Mouse (Mus musculus) CH12.LX (cell line): ENCODE data around the gene Iah1. TPM values are rescaled to one million over a fixed set of nuclear protein-coding genes. Genes with fewer than 3 reads are reported as not detected.

Source experiments
- DNase-seq: peaks from one replicate; pipeline ENCODE4 v3.0.0-alpha.2; 2013; ENCODE audit errors: extremely low read depth
- H3K27ac ChIP-seq: 2 replicates; pipeline ENCODE4 v1.5.1; 2012; ENCODE audit warnings: low read depth, mild to moderate bottlenecking, control low read depth, moderate library complexity; ENCODE audit not compliant: insufficient read depth
- H3K27me3 ChIP-seq: replicated peaks from 2 replicates; pipeline ENCODE3; 2012; ENCODE audit warnings: inconsistent platforms
- H3K36me3 ChIP-seq, 2 experiments: replicated peaks in 1 of 2; 2 replicates each; pipeline versions ENCODE3 to v1.6.1; 2012; ENCODE audit warnings: inconsistent platforms in 1 of 2, low read length in 1 of 2, mild to moderate bottlenecking in 1 of 2, mixed read lengths in 1 of 2, moderate library complexity in 1 of 2; ENCODE audit not compliant: control insufficient read depth in 1 of 2, insufficient read depth in 1 of 2
- H3K4me1 ChIP-seq, 2 experiments: 2 replicates each; pipeline ENCODE4 v1.6.1; 2012; ENCODE audit warnings: inconsistent platforms in 1 of 2, moderate library complexity in 1 of 2; ENCODE audit not compliant: insufficient read depth in 2 of 2, control insufficient read depth in 1 of 2
- H3K4me2 ChIP-seq: 2 replicates; pipeline ENCODE4 v1.6.1; 2012; ENCODE audit warnings: low read depth, mild to moderate bottlenecking, control low read depth; ENCODE audit not compliant: poor library complexity, insufficient read depth, severe bottlenecking
- H3K4me3 ChIP-seq, 3 experiments: fragments of 150-350 bp in 1 of 3; sonication (generic) in 1 of 3; replicated peaks in 1 of 3; 2 replicates each; pipeline versions ENCODE3 to v1.5.1; 2011 to 2012; ENCODE audit warnings: low read depth in 2 of 3, low read length in 2 of 3, mild to moderate bottlenecking in 2 of 3, moderate library complexity in 2 of 3, control low read depth in 1 of 3, improper control_type of control experiment in 1 of 3, inconsistent platforms in 1 of 3, mixed read lengths in 1 of 3; ENCODE audit not compliant: poor library complexity in 1 of 3
- H3K79me2 ChIP-seq: replicated peaks from 2 replicates; pipeline ENCODE4 v1.6.1; 2012; ENCODE audit warnings: mild to moderate bottlenecking, moderate library complexity; ENCODE audit not compliant: control insufficient read depth, poor library complexity, insufficient read depth, severe bottlenecking; ENCODE audit errors: extremely low read depth
- H3K9ac ChIP-seq: 2 replicates; pipeline ENCODE4 v1.6.1; 2012; ENCODE audit warnings: low read depth, mild to moderate bottlenecking, control low read depth, moderate library complexity; ENCODE audit not compliant: insufficient read depth
- H3K9me3 ChIP-seq: replicated peaks from 2 replicates; pipeline ENCODE3; 2012; ENCODE audit warnings: low read length, inconsistent platforms, mixed read lengths
- BHLHE40 ChIP-seq: IDR thresholded peaks from 2 replicates; pipeline ENCODE4 v1.6.1; 2011; ENCODE audit warnings: mild to moderate bottlenecking, low read depth, low read length, improper control_type of control experiment
- CHD1 ChIP-seq: IDR thresholded peaks from 2 replicates; pipeline ENCODE4 v1.6.1; 2012; ENCODE audit warnings: low read depth, low read length, improper control_type of control experiment, inconsistent platforms
- CHD2 ChIP-seq: IDR thresholded peaks from 2 replicates; pipeline ENCODE4 v1.6.1; 2011; ENCODE audit warnings: low read length, improper control_type of control experiment
- CTCF ChIP-seq, 2 experiments: IDR thresholded peaks in 1 of 2; conservative IDR thresholded peaks in 1 of 2; 2 replicates each; pipeline ENCODE4 v1.5.1; 2011 to 2012; ENCODE audit warnings: low read depth in 2 of 2, low read length in 2 of 2, improper control_type of control experiment in 1 of 2, inconsistent platforms in 1 of 2, mild to moderate bottlenecking in 1 of 2, moderate library complexity in 1 of 2
- E2F4 ChIP-seq: IDR thresholded peaks from 2 replicates; pipeline ENCODE4 v1.6.1; 2011; ENCODE audit warnings: low read depth, low read length, improper control_type of control experiment; ENCODE audit not compliant: insufficient replicate concordance
- ELF1 ChIP-seq: IDR thresholded peaks from 2 replicates; pipeline ENCODE4 v1.6.1; 2014; ENCODE audit warnings: low read depth, mild to moderate bottlenecking, inconsistent platforms, low read length, improper control_type of control experiment
- ETS1 ChIP-seq: conservative IDR thresholded peaks from 2 replicates; pipeline ENCODE4 v1.6.1; 2012; ENCODE audit warnings: low read depth, mild to moderate bottlenecking, inconsistent platforms, low read length, improper control_type of control experiment, moderate library complexity
- GABPA ChIP-seq: IDR thresholded peaks from 2 replicates; pipeline ENCODE4 v1.6.1; 2012; ENCODE audit warnings: low read depth, low read length, improper control_type of control experiment, inconsistent platforms; ENCODE audit not compliant: insufficient replicate concordance
- HCFC1 ChIP-seq: IDR thresholded peaks from 2 replicates; pipeline ENCODE4 v1.6.1; 2012; ENCODE audit warnings: low read depth, mild to moderate bottlenecking, inconsistent platforms, low read length, improper control_type of control experiment
- IRF4 ChIP-seq: IDR thresholded peaks from 2 replicates; pipeline ENCODE4 v1.6.1; 2014; ENCODE audit warnings: low read depth, mild to moderate bottlenecking, inconsistent platforms, low read length, improper control_type of control experiment
- JUN ChIP-seq: IDR thresholded peaks from 2 replicates; pipeline ENCODE4 v1.6.1; 2011; ENCODE audit warnings: low read depth, mild to moderate bottlenecking, low read length, improper control_type of control experiment, moderate library complexity; ENCODE audit not compliant: insufficient read depth
- JUND ChIP-seq: conservative IDR thresholded peaks from 2 replicates; pipeline ENCODE4 v1.6.1; 2011; ENCODE audit warnings: low read depth, low read length, improper control_type of control experiment
- KAT2A ChIP-seq: IDR thresholded peaks from 2 replicates; pipeline ENCODE4 v1.6.1; 2012; ENCODE audit warnings: low read length, improper control_type of control experiment, inconsistent platforms; ENCODE audit not compliant: insufficient replicate concordance
- MAX ChIP-seq: IDR thresholded peaks from 2 replicates; pipeline ENCODE4 v1.6.1; 2011; ENCODE audit warnings: low read length, improper control_type of control experiment
- MAZ ChIP-seq: IDR thresholded peaks from 2 replicates; pipeline ENCODE4 v1.6.1; 2012; ENCODE audit warnings: low read depth, mild to moderate bottlenecking, inconsistent platforms, low read length, improper control_type of control experiment, moderate library complexity
- MEF2A ChIP-seq: IDR thresholded peaks from 2 replicates; pipeline ENCODE4 v1.6.1; 2014; ENCODE audit warnings: low read depth, mild to moderate bottlenecking, inconsistent platforms, low read length, improper control_type of control experiment, borderline replicate concordance
- MXI1 ChIP-seq: IDR thresholded peaks from 2 replicates; pipeline ENCODE4 v1.6.1; 2011; ENCODE audit warnings: mild to moderate bottlenecking, low read depth, low read length, improper control_type of control experiment
- MYC ChIP-seq: IDR thresholded peaks from 2 replicates; pipeline ENCODE4 v1.6.1; 2011; ENCODE audit warnings: low read depth, mild to moderate bottlenecking, improper control_type of control experiment, low read length
- NELFE ChIP-seq: IDR thresholded peaks from 2 replicates; pipeline ENCODE4 v1.6.1; 2011; ENCODE audit warnings: low read depth, low read length, improper control_type of control experiment
- PAX5 ChIP-seq: IDR thresholded peaks from 2 replicates; pipeline ENCODE4 v1.6.1; 2012; ENCODE audit warnings: low read length, inconsistent platforms, mixed read lengths
- POLR2AphosphoS2 ChIP-seq: IDR thresholded peaks from 2 replicates; pipeline ENCODE4 v1.6.1; 2011; ENCODE audit warnings: low read depth, low read length, improper control_type of control experiment
- RAD21 ChIP-seq: IDR thresholded peaks from 2 replicates; pipeline ENCODE4 v1.6.1; 2011; ENCODE audit warnings: low read depth, mild to moderate bottlenecking, low read length, improper control_type of control experiment, moderate library complexity
- RCOR1 ChIP-seq: conservative IDR thresholded peaks from 2 replicates; pipeline ENCODE4 v1.6.1; 2012; ENCODE audit warnings: low read depth, mild to moderate bottlenecking, inconsistent platforms, low read length, improper control_type of control experiment
- SIN3A ChIP-seq: IDR thresholded peaks from 2 replicates; pipeline ENCODE4 v1.6.1; 2012; ENCODE audit warnings: low read length, improper control_type of control experiment, inconsistent platforms
- TBP ChIP-seq: conservative IDR thresholded peaks from 2 replicates; pipeline ENCODE4 v1.6.1; 2011; ENCODE audit warnings: low read depth, low read length, improper control_type of control experiment
- TCF12 ChIP-seq: IDR thresholded peaks from 2 replicates; pipeline ENCODE4 v1.6.1; 2014; ENCODE audit warnings: low read depth, mild to moderate bottlenecking, inconsistent platforms, low read length, improper control_type of control experiment
- UBTF ChIP-seq: IDR thresholded peaks from 2 replicates; pipeline ENCODE4 v1.6.1; 2012; ENCODE audit warnings: low read depth, mild to moderate bottlenecking, inconsistent platforms, low read length, improper control_type of control experiment, moderate library complexity
- USF1 ChIP-seq: IDR thresholded peaks from 2 replicates; pipeline ENCODE4 v1.6.1; 2014; ENCODE audit warnings: low read depth, mild to moderate bottlenecking, inconsistent platforms, low read length, improper control_type of control experiment
- USF2 ChIP-seq: conservative IDR thresholded peaks from 2 replicates; pipeline ENCODE4 v1.6.1; 2011; ENCODE audit warnings: low read depth, low read length, improper control_type of control experiment
- ZC3H11A ChIP-seq: IDR thresholded peaks from 2 replicates; pipeline ENCODE4 v1.6.1; 2012; ENCODE audit warnings: low read depth, mild to moderate bottlenecking, inconsistent platforms, low read length, improper control_type of control experiment
- ZKSCAN1 ChIP-seq: IDR thresholded peaks from 2 replicates; pipeline ENCODE4 v1.6.1; 2012; ENCODE audit warnings: low read depth, inconsistent platforms, low read length, improper control_type of control experiment, borderline replicate concordance
- ZMIZ1 ChIP-seq: IDR thresholded peaks from 2 replicates; pipeline ENCODE4 v1.6.1; 2012; ENCODE audit warnings: low read depth, mild to moderate bottlenecking, inconsistent platforms, low read length, improper control_type of control experiment
- ZNF384 ChIP-seq: IDR thresholded peaks from 2 replicates; pipeline ENCODE4 v1.6.1; 2012; ENCODE audit warnings: low read depth, low read length, improper control_type of control experiment, inconsistent platforms
- dilution Hi-C: fragments of 300-500 bp; cut with MboI; formaldehyde crosslinking; loops from 2 replicates; pipeline ENCODE4 v1.14.3; 2020; ENCODE audit warnings: low sequenced_read_pairs; ENCODE audit not compliant: extremely low pct_unique_long_range_greater_than_20kb, extremely low pct_ligation_motif_present
- in situ Hi-C: fragments of 300-500 bp; cut with MboI; formaldehyde crosslinking; loops from 3 replicates; pipeline ENCODE4 v1.14.3; 2019; ENCODE audit warnings: low sequenced_read_pairs, low pct_ligation_motif_present, low pct_unique_long_range_greater_than_20kb, mixed read lengths
- polyA plus RNA-seq: library from polyadenylated mRNA; unstranded; fragments of >175 nt; gene quantifications from 2 replicates; pipeline ENCODE4 v1.2.1, GENCODE M21; 2012; ENCODE audit warnings: low read depth; ENCODE audit not compliant: insufficient read length
- total RNA-seq, 2 experiments: library from RNA; depleted of rRNA; stranded (reverse); fragments of 300-350 nt in 1 of 2; fragments of >200 nt in 1 of 2; gene quantifications; 2 replicates each; pipeline ENCODE4 v1.2.3; 2012 to 2014

Gene Iah1
- total and polyA plus RNA-seq, 3 experiments, result 62.2 to 126 (median 106) TPM

GRCm38 (mm10) chr12:21286243-21286622 lies 30.0 kb upstream of the Iah1 start, which contains the start of gene Itgb1bp1 (continued):
- TF ChIP-seq JUN (no peak), PAX5 (no peak), MXI1 (no peak), ZMIZ1 (no peak; the same call in 1 of the 2 replicates), RAD21 (no peak)

GRCm38 (mm10) chr12:21286712-21287650 lies 29.2 kb upstream of the Iah1 start:
- dilution Hi-C loops, result no loop called here
- Histone ChIP-seq H3K79me2 (peaks cover 48% of the 10 kb centered on the region), H3K4me1 (peaks cover 6 to 17% of the 10 kb centered on the region in 2 experiments; a peak in 3 of 4 replicates), H3K9ac (peak overlapping the region; percentile 90), H3K4me3 (peak overlapping the region; percentile 90 to 94 (median 92)), H3K36me3 (peaks cover 19 to 51% of the 10 kb centered on the region in 2 experiments), H3K9me3 (no peaks in the 10 kb centered on the region), H3K27me3 (no peaks in the 10 kb centered on the region), H3K27ac (peak overlapping the region; percentile 18), H3K4me2 (peak overlapping the region; percentile 70)
- in situ Hi-C loops, result loop anchor here (25.0 kb wide), 1 partner anchor 325 kb away; no protein-coding TSS in a partner anchor
- DNase-seq, result peak; percentile 72
- TF ChIP-seq RCOR1, result peak; percentile 74; the same call in 1 of the 2 replicates
- no peak for TF ChIP-seq CTCF (conservative IDR thresholded peaks at IDR 0.05 in 1 of 2, IDR thresholded peaks at IDR 0.05 in 1 of 2; ENCODE audit: low read depth in 2 of 2, low read length in 2 of 2)
- TF ChIP-seq E2F4, result 0 out of 2 replicates have a peak, but pooled peaks have one; percentile 22
- TF ChIP-seq ZKSCAN1, result 0 out of 2 replicates have a peak, but pooled peaks have one; percentile 40
- peak; percentile 63; the same call in 1 of the 2 replicates for TF ChIP-seq IRF4
- TF ChIP-seq SIN3A, result peak; percentile 94
- TF ChIP-seq MEF2A, result peak; percentile 45; the same call in 1 of the 2 replicates
- no peak for TF ChIP-seq PAX5
- peak; percentile 93 for TF ChIP-seq MXI1
- TF ChIP-seq ZNF384, result peak; percentile 36; the same call in 1 of the 2 replicates
- no peak for TF ChIP-seq TBP
- TF ChIP-seq BHLHE40, result peak; percentile 44; the same call in 1 of the 2 replicates
- peak; percentile 77 for TF ChIP-seq MYC
- peak; percentile 87 for TF ChIP-seq MAX
- peak; percentile 65 for TF ChIP-seq HCFC1
- peak; percentile 35; the same call in 1 of the 2 replicates for TF ChIP-seq ETS1
- no peak for TF ChIP-seq USF1
- no peak for TF ChIP-seq UBTF
- TF ChIP-seq RAD21, result no peak
- TF ChIP-seq MAZ, result no peak
- TF ChIP-seq ELF1, result peak; percentile 93
- peak; percentile 55 for TF ChIP-seq NELFE
- TF ChIP-seq ZC3H11A, result no peak
- peak; percentile 42; the same call in 1 of the 2 replicates for TF ChIP-seq JUN
- TF ChIP-seq KAT2A, result no peak
- TF ChIP-seq JUND, result peak; percentile 60
- no peak for TF ChIP-seq CHD2
- peak; percentile 37; the same call in 1 of the 2 replicates for TF ChIP-seq TCF12
- no peak for TF ChIP-seq CHD1
- TF ChIP-seq GABPA, result no peak
- no peak for TF ChIP-seq ZMIZ1
- TF ChIP-seq POLR2AphosphoS2, result no peak; the same call in 1 of the 2 replicates
- no peak for TF ChIP-seq USF2
